Comparison of ENCODE assay signal across 12 mouse cellular contexts in the genomic region with DNA sequence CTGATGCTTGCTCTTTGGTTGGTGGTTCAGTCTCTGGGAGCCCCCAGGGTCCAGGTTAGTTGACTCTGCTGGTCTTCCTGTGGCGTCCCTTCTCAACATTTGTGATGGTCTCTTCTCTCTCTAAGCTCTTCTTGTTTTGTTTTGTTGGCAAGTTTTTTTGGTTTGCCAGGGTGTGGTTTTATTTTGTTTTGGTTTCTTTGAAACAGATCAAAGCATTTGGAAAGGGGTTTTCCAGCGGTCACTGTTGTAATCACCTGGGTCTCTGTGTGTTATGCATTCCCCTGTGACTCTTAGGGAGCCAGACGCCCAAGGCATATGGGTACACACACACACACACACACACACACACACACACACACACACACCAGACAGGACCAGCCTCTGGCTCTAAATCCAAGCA. TPM values are rescaled to one million over a fixed set of nuclear protein-coding genes. Genes with fewer than 3 reads are reported as not detected.
DNase-seq lines count a peak whose midpoint lies in the region; ATAC-seq and TF ChIP-seq lines count a peak whose summit lies in the region.
"Had no signal": no experiment of that assay in that cellular context is flagged by ENCODE, and none has a peak within 500 bp of the region (broad histone marks: within the 10 kb centered on the region; RNA-seq: fewer than 3 reads in every experiment).

No protein-coding gene starts in this region.

- no peak overlapping the region for H3K27ac ChIP-seq in heart, embryonic 16.5 days (ENCODE audit: low read length)
- no peak overlapping the region for H3K27ac ChIP-seq in embryonic facial prominence, embryonic 14.5 days (replicated peaks; ENCODE audit: low read depth, low read length)
- peak overlapping the region; percentile 9 for H3K27ac ChIP-seq in liver, postnatal 0 days (ENCODE audit: low read depth)
- H3K27ac ChIP-seq: layer of hippocampus, adult 2 months; stomach, postnatal 0 days had no signal

- no peak overlapping the region for H3K9ac ChIP-seq in heart, embryonic 16.5 days (ENCODE audit: low read length)
- no peak overlapping the region for H3K9ac ChIP-seq in embryonic facial prominence, embryonic 14.5 days (ENCODE audit: low read depth, low read length)
- no peak overlapping the region; the same call in 1 of the 2 replicates for H3K9ac ChIP-seq in liver, postnatal 0 days (replicated peaks)

- peak overlapping the region; percentile 55; the same call in 1 of the 2 replicates for H3K4me2 ChIP-seq in heart, embryonic 16.5 days (ENCODE audit: low read depth, low read length)
- peak overlapping the region; percentile 43; the same call in 1 of the 2 replicates for H3K4me2 ChIP-seq in embryonic facial prominence, embryonic 14.5 days (ENCODE audit: low read depth, low read length)
- H3K4me2 ChIP-seq in liver, postnatal 0 days (ENCODE audit: low read depth, low read length): peak overlapping the region; percentile 63

- H3K4me1 ChIP-seq in heart, embryonic 16.5 days (ENCODE audit: control insufficient read depth, insufficient read depth, low read length): peaks cover 32% of the 10 kb centered on the region
- peaks cover 48% of the 10 kb centered on the region for H3K4me1 ChIP-seq in embryonic facial prominence, embryonic 14.5 days (ENCODE audit: control insufficient read depth, insufficient read depth, low read length)
- H3K4me1 ChIP-seq in liver, postnatal 0 days (ENCODE audit: insufficient read depth): peaks cover 4% of the 10 kb centered on the region

- H3K9me3 ChIP-seq in heart, embryonic 16.5 days (replicated peaks; ENCODE audit: control insufficient read depth, low read length): no peaks in the 10 kb centered on the region
- no peaks in the 10 kb centered on the region for H3K9me3 ChIP-seq in embryonic facial prominence, embryonic 14.5 days (ENCODE audit: control insufficient read depth, low read length)
- no peaks in the 10 kb centered on the region for H3K9me3 ChIP-seq in liver, postnatal 0 days (ENCODE audit: low read length)

- 83% methylated on average over 3 of the region's 3 CpGs for WGBS in heart, embryonic 16.5 days
- whole genome bisulfite sequencing in embryonic facial prominence, embryonic 14.5 days: 29% methylated on average over 3 of the region's 3 CpGs
- 44% methylated on average over 3 of the region's 3 CpGs for WGBS in liver, postnatal 0 days (ENCODE audit: insufficient replicate concordance)

- H3K4me3 ChIP-seq in heart, embryonic 16.5 days (ENCODE audit: low read length): no peak overlapping the region
- no peak overlapping the region for H3K4me3 ChIP-seq in embryonic facial prominence, embryonic 14.5 days (ENCODE audit: low read depth, low read length)
- H3K4me3 ChIP-seq in liver, postnatal 0 days (ENCODE audit: low read depth, low read length): peak overlapping the region; percentile 39; the same call in 1 of the 2 replicates
- H3K4me3 ChIP-seq: layer of hippocampus, adult 2 months had no signal

- H3K36me3 ChIP-seq in heart, embryonic 16.5 days (ENCODE audit: control insufficient read depth, insufficient read depth): no peaks in the 10 kb centered on the region
- no peaks in the 10 kb centered on the region for H3K36me3 ChIP-seq in embryonic facial prominence, embryonic 14.5 days (ENCODE audit: control insufficient read depth, insufficient read depth, low read length)
- H3K36me3 ChIP-seq in liver, postnatal 0 days (replicated peaks; ENCODE audit: insufficient read depth, low read length): no peaks in the 10 kb centered on the region

- no peak for DNase-seq in heart, postnatal 4 days
- peak; percentile 16 for DNase-seq in T-cell, adult 2 months (ENCODE audit: low spot score)
- no peak for DNase-seq in embryonic facial prominence, embryonic 14.5 days (ENCODE audit: low spot score)
- DNase-seq in liver, postnatal 0 days: no peak
- no peak for DNase-seq in ovary, postnatal 14 days (ENCODE audit: low spot score)
- no peak for DNase-seq in adrenal gland, postnatal 10 days
- DNase-seq: cerebellum, adult 2 months; kidney, adult 9 months; spleen, adult 18-20 months had no signal

- ATAC-seq in heart, embryonic 16.5 days (replicated peaks; ENCODE audit: extremely low read depth, insufficient read depth, low FRiP score): no peak
- no peak for ATAC-seq in embryonic facial prominence, embryonic 14.5 days (ENCODE audit: low read depth)
- ATAC-seq in liver, postnatal 0 days: no peak

- TF ChIP-seq EP300 in liver, postnatal 0 days (IDR thresholded peaks at IDR 0.05; ENCODE audit: low read depth): no peak

- no peak for TF ChIP-seq CTCF in liver, postnatal 0 days (IDR thresholded peaks at IDR 0.05; ENCODE audit: low read depth)

- no peaks in the 10 kb centered on the region for H3K27me3 ChIP-seq in heart, embryonic 16.5 days (ENCODE audit: control insufficient read depth, insufficient read depth, low read length)
- peaks cover 4% of the 10 kb centered on the region; the same call in 1 of the 2 replicates for H3K27me3 ChIP-seq in embryonic facial prominence, embryonic 14.5 days (replicated peaks; ENCODE audit: control insufficient read depth, insufficient read depth, low read length)
- no peaks in the 10 kb centered on the region; the same call in 1 of the 2 replicates for H3K27me3 ChIP-seq in liver, postnatal 0 days (ENCODE audit: insufficient read depth, low read length)

RNA-seq across cellular contexts. Expression of a gene that starts 57.4 kb away (rescaled TPM):
- polyA plus RNA-seq in heart, embryonic 16.5 days (2015; fragmentation: Nextera tagmentation; extraction: Ambion mirVana): 68.0 and 70.4 TPM in 2 replicates
- total RNA-seq in heart, postnatal 4 days (2021): 100 to 1,000 TPM; 133 to 148 TPM
- 93.3 and 104 TPM in 2 replicates for polyA plus RNA-seq in embryonic facial prominence, embryonic 14.5 days (2014; fragmentation: Nextera tagmentation; extraction: Ambion mirVana)
- polyA plus RNA-seq in liver, postnatal 0 days (2015; fragmentation: Nextera tagmentation; extraction: Ambion mirVana): 3.3 and 3.8 TPM in 2 replicates
- total RNA-seq in adrenal gland, postnatal 10 days (2021): 10 to 100 TPM; 39.7 to 51.8 TPM

Comparison
In these comparisons a context has a peak if more than half of its experiments do, and no peak if none do; other contexts are left out.
1. RNA of a gene that starts 57.4 kb away (polyA plus RNA-seq): 93.3 to 104 TPM in embryonic facial prominence, embryonic 14.5 days and 68.0 to 70.4 TPM in heart, embryonic 16.5 days; 3.3 to 3.8 TPM in liver, postnatal 0 days; every median in the first group is over 10 times any median in the second.
2. Peak in every context shown above with its lines, with median percentiles within 50 percentile points of each other: H3K4me2 ChIP-seq.